Mouse (Mus musculus) CH12.LX (cell line): ENCODE measurements around the gene Zfp689.

Source experiments
- SIN3A ChIP-seq: IDR thresholded peaks from 2 replicates; pipeline ENCODE4 v1.6.1; 2012; ENCODE audit warnings: low read length, improper control_type of control experiment, inconsistent platforms
- ZMIZ1 ChIP-seq: IDR thresholded peaks from 2 replicates; pipeline ENCODE4 v1.6.1; 2012; ENCODE audit warnings: low read depth, mild to moderate bottlenecking, inconsistent platforms, low read length, improper control_type of control experiment

DNA sequence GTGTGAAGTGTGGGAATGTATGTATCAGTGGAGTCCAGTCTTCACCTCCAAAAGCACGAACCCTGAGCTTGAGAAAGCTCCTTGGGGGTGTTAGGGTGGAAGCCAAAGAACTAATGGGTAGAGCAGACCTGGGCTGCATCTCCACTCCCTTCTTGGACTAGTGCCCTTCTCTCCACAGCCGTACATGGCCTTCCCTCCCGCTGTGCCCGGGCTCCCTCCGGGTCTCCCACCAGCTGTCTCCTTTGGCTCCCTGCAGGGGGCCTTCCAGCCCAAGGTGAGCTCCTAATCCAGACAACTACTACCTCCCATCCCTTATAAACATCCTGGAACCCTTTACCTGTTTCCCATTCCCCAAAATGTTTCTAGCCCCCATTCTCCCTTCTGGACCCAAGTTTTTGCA is 36.5 kb upstream of the Zfp689 start:
- TF ChIP-seq SIN3A: no peak
- no peak for TF ChIP-seq ZMIZ1
